Mouse (Mus musculus) limb, embryonic 14.5 days (tissue): ENCODE measurements around the gene Tiam1. TPM values are rescaled to one million over a fixed set of nuclear protein-coding genes. Genes with fewer than 3 reads are reported as not detected.

ENCODE experiments used
- ATAC-seq: fragments of 200-750 bp; cut with Nextera tagmentation; 2 replicates; pipeline ENCODE4 v1.8.0; 2017; ENCODE audit warnings: low read depth, moderate number of reproducible peaks, moderate TSS enrichment; ENCODE audit not compliant: low FRiP score
- DNase-seq: peaks from one replicate; pipeline ENCODE4 v3.0.0-alpha.2; 2015; ENCODE audit warnings: low spot score
- H3K27ac ChIP-seq: fragments of 300-500 bp; sonication (generic); replicated peaks from 2 replicates; pipeline ENCODE4 v1.5.1; 2014; ENCODE audit warnings: low read depth, mild to moderate bottlenecking, low read length, moderate library complexity, mixed read lengths
- H3K27me3 ChIP-seq: fragments of 300-500 bp; sonication (generic); 2 replicates; pipeline ENCODE4 v1.6.1; 2014; ENCODE audit warnings: low read length, mixed read lengths; ENCODE audit not compliant: control insufficient read depth, insufficient read depth
- H3K36me3 ChIP-seq: fragments of 300-500 bp; sonication (generic); 2 replicates; pipeline ENCODE4 v1.6.1; 2014; ENCODE audit warnings: mild to moderate bottlenecking, low read length, moderate library complexity, mixed read lengths; ENCODE audit not compliant: control insufficient read depth, insufficient read depth
- H3K4me1 ChIP-seq: fragments of 300-500 bp; sonication (generic); 2 replicates; pipeline ENCODE4 v1.6.1; 2014; ENCODE audit warnings: antibody characterized with exemption, low read length, mixed read lengths; ENCODE audit not compliant: control insufficient read depth, insufficient read depth
- H3K4me2 ChIP-seq: fragments of 300-500 bp; sonication (generic); replicated peaks from 2 replicates; pipeline ENCODE4 v1.6.1; 2014; ENCODE audit warnings: low read depth, mild to moderate bottlenecking, low read length, moderate library complexity; ENCODE audit not compliant: severe bottlenecking
- H3K4me3 ChIP-seq: fragments of 300-500 bp; sonication (generic); replicated peaks from 2 replicates; pipeline ENCODE4 v1.5.1; 2014; ENCODE audit warnings: low read length
- H3K9ac ChIP-seq: fragments of 300-500 bp; sonication (generic); 2 replicates; pipeline ENCODE4 v1.6.1; 2014; ENCODE audit warnings: mild to moderate bottlenecking, low read depth, low read length, moderate library complexity; ENCODE audit not compliant: severe bottlenecking
- H3K9me3 ChIP-seq: fragments of 300-500 bp; sonication (generic); 2 replicates; pipeline ENCODE4 v1.6.1; 2016; ENCODE audit warnings: low read length; ENCODE audit not compliant: control insufficient read depth
- POLR2A ChIP-seq: fragments of 200-500 bp; IDR thresholded peaks from 2 replicates; pipeline ENCODE4 v1.8.0; 2012; ENCODE audit warnings: inconsistent platforms, mild to moderate bottlenecking, moderate library complexity, borderline replicate concordance; ENCODE audit not compliant: insufficient read depth, insufficient read length; ENCODE audit errors: extremely low read depth
- WGBS: fragments of 180-500 bp; shearing (Covaris S2); extraction: QIAGEN DNeasy Blood & Tissue Kit; methylation state at CpG from one replicate; pipeline ENCODE4 v1.1.7; 2014; 5-methylcytosine and 5-hydroxymethylcytosine counted together
- polyA plus RNA-seq, 2 experiments: library from polyadenylated mRNA; depleted of rRNA in 1 of 2; stranded (reverse) in 1 of 2; unstranded in 1 of 2; fragments of >200 nt; fragmentation: Nextera tagmentation in 1 of 2; extraction: Ambion mirVana in 1 of 2; gene quantifications; 2 replicates each; pipeline versions ENCODE4 v1.2.1 to v1.2.3; 2012 to 2014

The Tiam1 gene
- polyA plus RNA-seq, 2 experiments = 22.4 to 54.9 TPM

- H3K36me3 ChIP-seq = no peaks in the 10 kb centered on the region
- H3K27ac ChIP-seq = no peak overlapping the region
- H3K4me1 ChIP-seq = no peaks in the 10 kb centered on the region
- WGBS = 78% methylated on average over 2 of the region's 2 CpGs
- H3K4me3 ChIP-seq = no peak overlapping the region
- ATAC-seq = no peak
- no peak for DNase-seq
- H3K9me3 ChIP-seq = no peaks in the 10 kb centered on the region
- TF ChIP-seq POLR2A = no peak
- no peak overlapping the region for H3K9ac ChIP-seq
- no peaks in the 10 kb centered on the region for H3K27me3 ChIP-seq
- no peak overlapping the region for H3K4me2 ChIP-seq
These were observed 379.8 kb downstream of the Tiam1 start for GRCm38 (mm10) chr16:89763812-89764211.

- WGBS = 74% methylated on average over 10 of the region's 10 CpGs
- no peak for TF ChIP-seq POLR2A
These were observed 381.0 kb downstream of the Tiam1 start for GRCm38 (mm10) chr16:89762523-89762922.

GRCm38 (mm10) chr16:89762096-89762495 lies 381.5 kb downstream of the Tiam1 start:
- no peaks in the 10 kb centered on the region for H3K36me3 ChIP-seq
- no peak for TF ChIP-seq POLR2A
- WGBS = 47% methylated on average over 8 of the region's 8 CpGs
- ATAC-seq (no peak), DNase-seq (no peak)
- no peaks in the 10 kb centered on the region for H3K27me3 ChIP-seq
- no peak overlapping the region for H3K27ac ChIP-seq
- H3K4me3 ChIP-seq = no peak overlapping the region
- H3K9me3 ChIP-seq = no peaks in the 10 kb centered on the region
- no peak overlapping the region for H3K9ac ChIP-seq
- no peaks in the 10 kb centered on the region for H3K4me1 ChIP-seq
- H3K4me2 ChIP-seq = no peak overlapping the region

More at GRCm38 (mm10) chr16:89762523-89762922, 381.0 kb downstream of the Tiam1 start:
- Histone ChIP-seq H3K9ac (no peak overlapping the region), H3K4me2 (no peak overlapping the region), H3K27me3 (no peaks in the 10 kb centered on the region), H3K4me3 (no peak overlapping the region), H3K36me3 (no peaks in the 10 kb centered on the region), H3K9me3 (no peaks in the 10 kb centered on the region), H3K4me1 (no peaks in the 10 kb centered on the region), H3K27ac (no peak overlapping the region)
- DNase-seq (no peak), ATAC-seq (no peak)

GRCm38 (mm10) chr16:89757384-89757783 lies 386.2 kb downstream of the Tiam1 start:
- H3K4me3 ChIP-seq = no peak overlapping the region
- H3K27ac ChIP-seq = no peak overlapping the region
- H3K36me3 ChIP-seq = no peaks in the 10 kb centered on the region
- WGBS = 64% methylated on average over 5 of the region's 5 CpGs
- H3K4me1 ChIP-seq = no peaks in the 10 kb centered on the region
- H3K9me3 ChIP-seq = no peaks in the 10 kb centered on the region
- no peak overlapping the region for H3K4me2 ChIP-seq
- H3K9ac ChIP-seq = no peak overlapping the region
- DNase-seq = no peak
- H3K27me3 ChIP-seq = no peaks in the 10 kb centered on the region
- no peak for ATAC-seq
- TF ChIP-seq POLR2A = no peak

GRCm38 (mm10) chr16:89754709-89755108 lies 388.9 kb downstream of the Tiam1 start:
- H3K36me3 ChIP-seq = no peaks in the 10 kb centered on the region

GRCm38 (mm10) chr16:89747864-89748263 lies 395.7 kb downstream of the Tiam1 start:
- no peaks in the 10 kb centered on the region for H3K27me3 ChIP-seq
- H3K4me3 ChIP-seq = no peak overlapping the region
- ATAC-seq = no peak
- no peak overlapping the region for H3K4me2 ChIP-seq
- H3K36me3 ChIP-seq = no peaks in the 10 kb centered on the region
- no peak for TF ChIP-seq POLR2A
- no peak overlapping the region for H3K27ac ChIP-seq
- DNase-seq = no peak
- H3K4me1 ChIP-seq = no peaks in the 10 kb centered on the region
- H3K9me3 ChIP-seq = no peaks in the 10 kb centered on the region
- no peak overlapping the region for H3K9ac ChIP-seq
- WGBS = 74% methylated on average over 2 of the region's 2 CpGs

More at GRCm38 (mm10) chr16:89754709-89755108, 388.9 kb downstream of the Tiam1 start:
- H3K27ac ChIP-seq = no peak overlapping the region
- DNase-seq (no peak), ATAC-seq (no peak)
- no peak overlapping the region for H3K4me2 ChIP-seq
- H3K9me3 ChIP-seq = no peaks in the 10 kb centered on the region
- WGBS = 78% methylated on average over 3 of the region's 3 CpGs
- H3K4me1 ChIP-seq = no peaks in the 10 kb centered on the region
- TF ChIP-seq POLR2A = no peak
- no peak overlapping the region for H3K4me3 ChIP-seq
- no peaks in the 10 kb centered on the region for H3K27me3 ChIP-seq
- H3K9ac ChIP-seq = no peak overlapping the region
